Mouse (Mus musculus) forebrain, embryonic 16.5 days (tissue): ENCODE measurements around the gene Rasal2. TPM values are rescaled to one million over a fixed set of nuclear protein-coding genes. Genes with fewer than 3 reads are reported as not detected.

ENCODE experiments used
- ATAC-seq: fragments of 200-750 bp; cut with Nextera tagmentation; 2 replicates; pipeline ENCODE4 v1.8.0; 2017; ENCODE audit warnings: mild to moderate bottlenecking, moderate library complexity
- H3K27ac ChIP-seq: fragments of 300-500 bp; sonication (generic); 2 replicates; pipeline ENCODE4 v1.5.1; 2014; ENCODE audit warnings: low read length, control low read depth
- H3K27me3 ChIP-seq: fragments of 300-500 bp; sonication (generic); replicated peaks from 2 replicates; pipeline ENCODE4 v1.6.1; 2014; ENCODE audit warnings: low read length; ENCODE audit not compliant: control insufficient read depth, insufficient read depth
- H3K36me3 ChIP-seq: fragments of 300-500 bp; sonication (generic); 2 replicates; pipeline ENCODE4 v1.6.1; 2014; ENCODE audit not compliant: control insufficient read depth, insufficient read depth
- H3K4me1 ChIP-seq: fragments of 300-500 bp; sonication (generic); replicated peaks from 2 replicates; pipeline ENCODE4 v1.6.1; 2014; ENCODE audit warnings: low read length; ENCODE audit not compliant: control insufficient read depth, insufficient read depth
- H3K4me2 ChIP-seq: fragments of 300-500 bp; sonication (generic); 2 replicates; pipeline ENCODE4 v1.6.1; 2014; ENCODE audit warnings: mild to moderate bottlenecking, low read length, control low read depth
- H3K4me3 ChIP-seq: fragments of 300-500 bp; sonication (generic); replicated peaks from 2 replicates; pipeline ENCODE4 v1.5.1; 2014; ENCODE audit warnings: mild to moderate bottlenecking, low read length, control low read depth
- H3K9ac ChIP-seq: fragments of 300-500 bp; sonication (generic); replicated peaks from 2 replicates; pipeline ENCODE4 v1.6.1; 2014; ENCODE audit warnings: low read depth, low read length, control low read depth
- H3K9me3 ChIP-seq: fragments of 300-500 bp; sonication (generic); 2 replicates; pipeline ENCODE4 v1.6.1; 2016; ENCODE audit warnings: low read length; ENCODE audit not compliant: control insufficient read depth
- WGBS: fragments of 180-500 bp; shearing (Covaris S2); extraction: QIAGEN DNeasy Blood & Tissue Kit; methylation state at CpG from one replicate; pipeline ENCODE4 v1.1.7; 2014; 5-methylcytosine and 5-hydroxymethylcytosine counted together
- polyA plus RNA-seq: library from polyadenylated mRNA; unstranded; fragments of >200 nt; fragmentation: Nextera tagmentation; extraction: Ambion mirVana; gene quantifications from 2 replicates; pipeline ENCODE4 v1.2.1, GENCODE M21; 2015

Gene Rasal2
- polyA plus RNA-seq, 1 experiment from 2014 or later: 37.6 TPM

DNA sequence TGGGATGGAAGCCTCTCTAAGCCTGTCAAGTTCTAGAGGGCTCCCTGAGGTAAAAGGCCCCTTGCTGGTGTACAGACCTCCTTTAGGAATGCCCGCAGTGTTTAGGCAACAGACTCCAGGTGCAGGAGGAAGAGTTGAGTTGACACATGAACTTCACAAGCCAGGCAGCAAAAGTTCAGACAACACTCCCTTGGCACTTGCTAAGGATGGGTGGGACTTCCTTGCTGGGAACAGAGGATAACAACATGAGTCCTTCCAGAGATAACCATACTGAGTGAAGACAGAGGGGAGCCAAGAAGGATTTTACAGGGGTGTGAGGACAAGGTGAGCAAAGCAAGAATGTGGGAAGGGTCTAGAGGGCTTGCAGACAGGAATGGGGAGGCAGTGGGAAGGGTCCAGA, 319.8 kb downstream of the Rasal2 start:
- Histone ChIP-seq H3K4me2 (no peak overlapping the region), H3K27ac (no peak overlapping the region), H3K9ac (no peak overlapping the region), H3K9me3 (0 out of 2 replicates have a peak, but pooled peaks cover 2% of the 10 kb centered on the region), H3K4me3 (no peak overlapping the region), H3K4me1 (no peaks in the 10 kb centered on the region), H3K27me3 (no peaks in the 10 kb centered on the region), H3K36me3 (no peaks in the 10 kb centered on the region)
- no peak for ATAC-seq
- WGBS: 73% methylated on average over 1 of the region's 1 CpGs

DNA sequence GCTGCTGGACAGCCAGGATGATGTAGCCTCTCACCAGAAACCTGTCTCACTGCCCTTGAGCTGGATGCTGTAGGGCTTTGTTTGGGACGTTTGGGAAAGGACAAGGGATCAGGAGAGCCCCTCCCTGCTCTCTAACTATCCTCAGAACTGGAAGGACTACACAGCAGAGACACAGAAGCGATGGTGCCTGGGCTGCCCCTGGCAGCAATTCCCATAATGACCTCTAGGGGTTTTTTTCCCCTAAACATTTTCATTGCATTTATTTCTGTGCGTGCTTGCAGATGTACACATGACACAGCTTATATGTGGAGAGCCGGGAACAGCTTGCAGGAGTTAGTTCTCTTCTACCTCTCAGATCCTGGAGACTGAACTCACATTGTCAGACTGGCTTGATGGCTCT, 320.3 kb downstream of the Rasal2 start:
- Histone ChIP-seq H3K27me3 (no peaks in the 10 kb centered on the region), H3K36me3 (no peaks in the 10 kb centered on the region), H3K4me3 (no peak overlapping the region), H3K4me1 (no peaks in the 10 kb centered on the region), H3K27ac (no peak overlapping the region), H3K9me3 (0 out of 2 replicates have a peak, but pooled peaks cover 2% of the 10 kb centered on the region), H3K9ac (no peak overlapping the region), H3K4me2 (no peak overlapping the region)
- no peak for ATAC-seq
- WGBS: 61% methylated on average over 4 of the region's 4 CpGs

DNA sequence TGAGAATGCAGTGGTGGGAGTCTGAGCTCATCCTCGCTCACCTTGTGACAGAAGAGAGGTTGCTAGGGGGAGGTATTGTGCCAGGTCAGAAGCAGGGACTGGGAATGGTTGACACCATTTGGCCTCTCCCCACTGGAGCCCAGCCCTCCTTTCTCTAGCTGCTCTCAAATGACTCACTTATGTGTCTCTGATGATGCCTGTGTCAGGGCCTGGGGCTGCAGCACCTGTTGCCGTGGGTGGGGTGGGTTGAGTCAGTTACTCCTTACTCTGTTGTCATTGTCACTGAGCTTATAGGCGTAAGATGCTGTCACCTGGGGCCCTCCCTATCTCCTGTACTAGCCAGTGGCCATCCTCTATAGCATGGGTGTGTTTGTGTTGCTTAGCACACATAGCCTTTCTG, 321.6 kb downstream of the Rasal2 start:
- H3K27me3 ChIP-seq: no peaks in the 10 kb centered on the region
- WGBS: 92% methylated on average over 3 of the region's 3 CpGs
- H3K27ac ChIP-seq: no peak overlapping the region

DNA sequence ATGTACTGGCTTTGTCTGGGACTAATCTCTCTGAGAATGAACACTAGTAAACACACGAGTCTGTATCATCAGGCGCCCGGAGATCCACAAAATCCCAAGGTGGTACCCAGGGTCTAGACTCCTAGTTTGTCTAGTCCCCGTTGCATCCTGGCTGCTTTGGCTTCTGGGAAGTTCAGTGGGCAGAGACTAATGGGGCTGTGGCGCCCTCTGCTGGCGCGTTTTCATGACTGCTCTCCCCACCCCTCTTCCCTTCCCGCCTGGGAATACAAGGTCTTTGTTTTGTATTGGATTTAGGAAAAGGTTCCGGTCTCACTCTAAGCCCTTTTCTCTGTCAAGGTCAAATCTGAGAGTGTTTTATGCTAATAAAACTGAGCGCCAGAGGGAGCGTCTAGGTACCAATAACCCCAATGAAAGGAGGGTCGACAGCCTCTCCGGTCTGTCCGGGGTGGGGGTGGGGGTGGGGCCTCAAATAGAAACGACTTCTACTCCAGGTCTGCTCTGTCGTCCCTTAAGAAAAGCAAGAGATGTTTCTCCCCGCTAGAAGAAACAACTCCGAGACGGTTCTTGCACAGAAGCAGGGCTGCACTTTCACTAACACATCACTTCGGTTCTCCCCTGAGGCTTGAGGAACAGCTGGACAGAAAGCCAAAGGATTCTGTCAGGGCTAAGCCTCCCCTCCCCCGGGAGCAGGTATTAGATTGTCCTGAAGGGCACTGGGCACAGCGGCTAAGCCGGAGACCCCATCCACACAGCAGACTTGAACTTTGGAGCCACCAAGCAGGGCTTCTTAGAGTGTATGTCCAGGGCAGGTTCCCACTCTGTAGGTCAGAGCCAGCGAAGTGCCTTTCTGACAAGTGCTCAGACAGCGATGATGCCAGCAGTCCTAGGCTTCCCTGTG, 326.0 kb downstream of the Rasal2 start:
- Histone ChIP-seq H3K27ac (no peak overlapping the region), H3K27me3 (no peaks in the 10 kb centered on the region)
- 6% methylated on average over 25 of the region's 25 CpGs for WGBS

More for the DNA sequence above, 321.6 kb downstream of the Rasal2 start:
- no peak for ATAC-seq
- 0 out of 2 replicates have a peak, but pooled peaks cover 2% of the 10 kb centered on the region for H3K9me3 ChIP-seq
- peaks cover 4% of the 10 kb centered on the region; the same call in 1 of the 2 replicates for H3K4me1 ChIP-seq
- H3K36me3 ChIP-seq: no peaks in the 10 kb centered on the region
- H3K9ac ChIP-seq: no peak overlapping the region
- H3K4me2 ChIP-seq: no peak overlapping the region
- H3K4me3 ChIP-seq: no peak overlapping the region

More for the DNA sequence above, 326.0 kb downstream of the Rasal2 start:
- Histone ChIP-seq H3K36me3 (no peaks in the 10 kb centered on the region), H3K4me2 (peak overlapping the region; percentile 57), H3K4me3 (peak overlapping the region; percentile 41), H3K9ac (peak overlapping the region; percentile 51), H3K9me3 (no peaks in the 10 kb centered on the region), H3K4me1 (peaks cover 4% of the 10 kb centered on the region; the same call in 1 of the 2 replicates)
- peak; percentile 84 for ATAC-seq

Other genes starting within 250 kb of the Rasal2 start
- 4.7 and 6.3 TPM in 2 replicates for gene Cryzl2, start 46.0 kb upstream of the Rasal2 start, polyA plus RNA-seq
- gene Sec16b, start 94.1 kb upstream of the Rasal2 start, polyA plus RNA-seq: 0.56 and 0.62 TPM in 2 replicates